Mouse (Mus musculus): ENCODE measurements around the gene Klhdc8a.

The Klhdc8a gene

DNA sequence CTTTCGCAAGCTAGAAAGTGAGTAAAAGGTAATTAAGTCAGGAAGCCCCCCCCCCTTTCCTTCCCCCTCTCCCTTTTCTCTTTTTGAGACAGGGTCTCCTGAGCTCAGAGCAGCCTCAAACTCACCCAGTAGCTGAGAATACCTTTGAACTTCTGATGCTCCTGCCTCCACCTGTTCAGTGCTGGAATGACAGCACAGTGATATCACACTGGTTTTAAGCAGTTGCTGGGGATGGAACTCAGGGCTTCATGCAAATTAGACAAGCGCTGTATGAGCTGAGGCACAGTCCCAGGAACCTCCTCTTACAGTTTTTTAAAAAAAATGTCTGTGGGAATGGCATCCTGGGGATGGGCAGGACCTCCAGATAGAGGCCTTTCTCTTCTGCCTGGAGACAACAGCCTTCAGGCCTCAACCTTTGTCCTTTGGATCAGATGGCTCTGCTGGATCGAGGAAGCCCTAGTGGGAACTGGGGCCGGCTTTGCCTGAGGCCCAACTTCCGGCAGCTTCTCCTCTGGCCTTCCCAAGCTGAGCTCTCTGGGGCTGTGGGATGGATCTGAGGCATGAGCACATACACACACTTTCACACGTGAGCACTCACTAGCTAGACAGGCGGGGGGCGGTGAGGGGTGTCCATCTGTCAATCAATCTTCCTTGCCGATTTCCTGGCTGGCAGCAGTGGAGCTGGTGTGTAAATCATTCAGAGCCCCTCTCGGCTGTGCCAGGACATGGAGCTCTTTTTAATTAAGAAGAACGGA lies 7.3 kb upstream of the Klhdc8a start:
- intact Hi-C loops (cut with DNase I) = no loop called here

DNA sequence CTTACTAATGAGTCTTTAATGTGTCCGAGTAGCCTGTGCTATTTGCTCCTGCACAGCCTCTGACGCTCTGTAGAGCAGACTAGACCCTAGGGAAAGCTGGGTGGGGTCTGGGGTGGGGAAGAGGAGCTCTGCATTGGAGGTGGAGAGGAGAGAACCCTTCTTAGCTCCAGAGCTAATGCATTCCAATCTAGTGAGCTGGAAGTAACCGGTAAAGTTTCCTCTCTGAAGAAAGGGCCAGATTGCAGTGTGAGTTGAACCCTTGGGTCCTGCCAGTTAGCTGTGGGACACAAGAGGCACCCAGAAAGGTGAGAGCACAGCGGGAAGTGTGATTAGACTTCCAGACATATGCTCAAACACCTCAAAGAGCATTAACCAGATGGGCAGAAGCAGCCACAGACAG lies 6.7 kb upstream of the Klhdc8a start:
- intact Hi-C loops (cut with DNase I) = no loop called here

DNA sequence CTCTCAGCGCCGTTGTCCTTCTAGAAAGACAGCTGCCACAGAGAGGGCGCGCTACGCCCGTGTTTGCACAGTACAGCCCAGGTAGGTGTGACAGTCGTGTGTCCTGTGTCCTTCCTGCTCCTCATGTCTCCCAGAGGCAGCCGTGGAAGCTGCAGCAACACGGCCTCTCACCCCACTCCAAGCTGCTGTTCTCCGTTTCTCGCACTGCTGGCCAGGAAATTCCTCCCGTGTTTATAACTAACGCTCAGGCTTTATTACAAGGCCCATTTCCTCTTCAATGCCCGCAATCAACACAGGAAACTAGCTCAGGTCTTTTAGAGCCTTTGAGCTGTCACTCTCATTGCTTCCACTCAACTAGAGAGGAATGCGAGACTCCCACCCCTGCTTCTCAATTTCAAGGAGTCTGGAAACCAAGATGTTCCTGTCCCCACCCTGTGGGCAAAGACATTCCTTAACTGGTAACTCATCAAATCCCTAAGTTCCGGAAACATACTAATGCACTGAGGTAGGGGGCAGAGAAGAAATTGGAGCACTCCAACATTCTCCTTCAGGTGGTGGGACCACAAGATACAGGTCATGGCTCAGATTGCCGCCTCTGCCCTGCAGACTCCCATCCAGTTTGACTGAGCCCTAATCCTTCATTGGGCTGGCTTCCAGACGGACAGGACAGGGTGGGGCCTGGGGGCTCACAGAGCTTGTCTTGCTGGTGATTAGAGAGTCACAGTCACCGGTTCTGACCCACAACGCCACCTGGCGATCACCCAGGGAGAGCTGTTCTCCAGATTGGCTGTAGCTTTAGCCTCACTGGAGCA lies 5.9 kb upstream of the Klhdc8a start:
- intact Hi-C loops (cut with DNase I) = no loop called here

DNA sequence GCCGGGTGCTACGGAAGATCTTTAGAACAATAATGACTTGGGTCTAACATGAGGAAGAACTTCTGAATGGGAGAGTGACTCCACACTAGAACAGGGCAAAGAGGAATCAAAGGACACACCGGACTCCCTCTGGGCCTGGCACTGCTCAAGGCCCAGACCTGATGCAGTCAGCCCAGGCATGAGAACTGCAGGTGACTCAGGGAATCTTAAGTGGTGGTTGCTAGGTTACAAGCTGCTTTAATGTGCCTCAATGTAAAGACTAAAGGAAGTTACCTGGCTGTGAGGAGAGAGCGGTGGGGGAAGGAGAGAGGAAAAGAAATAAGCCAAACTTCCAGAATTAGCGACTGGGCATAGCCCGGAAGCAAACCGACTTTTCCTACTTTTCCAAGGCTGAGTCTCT lies 2.9 kb upstream of the Klhdc8a start:
- intact Hi-C loops (cut with DNase I) = no loop called here

DNA sequence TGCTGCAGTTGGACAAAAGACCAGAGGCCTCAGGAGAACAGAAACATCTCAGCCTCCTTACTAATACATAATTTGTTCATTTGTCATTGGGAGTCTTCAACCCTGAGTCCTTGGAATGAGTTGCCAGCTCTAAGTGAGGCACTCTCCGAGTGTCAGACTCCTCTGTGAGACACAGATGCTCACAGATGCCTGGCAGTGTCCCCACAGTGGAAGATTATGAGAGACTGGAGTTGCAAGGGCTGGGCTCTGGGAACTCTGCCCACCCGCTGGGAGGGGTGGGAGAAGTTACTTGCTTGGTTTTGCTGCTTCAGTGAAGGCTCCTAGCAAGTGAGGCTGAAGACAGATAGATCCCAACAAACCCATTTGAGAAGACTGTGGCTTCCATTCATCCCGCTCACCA lies 2.4 kb upstream of the Klhdc8a start:
- intact Hi-C loops (cut with DNase I) = no loop called here

DNA sequence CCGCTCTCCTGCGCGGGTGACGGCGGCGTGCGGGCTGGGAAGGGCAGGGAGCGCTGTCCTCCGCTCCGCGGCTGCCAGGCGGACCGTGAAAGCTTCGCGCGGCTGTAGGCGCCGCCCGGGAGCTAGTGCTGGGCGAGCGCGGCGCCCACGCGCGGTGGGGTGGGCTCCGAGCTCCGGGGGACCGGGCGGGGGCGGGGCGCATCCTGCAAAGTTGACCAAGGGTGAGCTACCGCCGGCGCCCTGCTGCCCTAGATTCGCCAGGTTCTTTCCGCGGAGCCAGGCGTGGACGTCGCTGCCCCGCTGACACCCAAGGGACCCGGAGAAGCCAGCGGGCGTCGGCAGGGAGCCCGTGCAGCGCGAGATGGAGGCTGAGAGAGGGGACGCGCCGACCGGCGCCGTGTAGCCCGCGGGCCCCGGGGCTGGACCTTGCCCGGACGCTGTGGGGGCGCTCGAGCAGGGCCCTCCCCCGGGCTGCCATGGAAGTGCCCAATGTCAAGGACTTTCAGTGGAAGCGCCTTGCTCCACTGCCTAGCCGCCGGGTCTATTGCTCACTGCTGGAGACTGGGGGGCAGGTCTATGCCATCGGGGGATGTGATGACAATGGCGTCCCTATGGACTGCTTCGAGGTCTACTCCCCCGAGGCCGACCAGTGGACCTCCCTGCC lies 507 bp downstream of the Klhdc8a start:
- intact Hi-C loops (cut with DNase I) = no loop called here

DNA sequence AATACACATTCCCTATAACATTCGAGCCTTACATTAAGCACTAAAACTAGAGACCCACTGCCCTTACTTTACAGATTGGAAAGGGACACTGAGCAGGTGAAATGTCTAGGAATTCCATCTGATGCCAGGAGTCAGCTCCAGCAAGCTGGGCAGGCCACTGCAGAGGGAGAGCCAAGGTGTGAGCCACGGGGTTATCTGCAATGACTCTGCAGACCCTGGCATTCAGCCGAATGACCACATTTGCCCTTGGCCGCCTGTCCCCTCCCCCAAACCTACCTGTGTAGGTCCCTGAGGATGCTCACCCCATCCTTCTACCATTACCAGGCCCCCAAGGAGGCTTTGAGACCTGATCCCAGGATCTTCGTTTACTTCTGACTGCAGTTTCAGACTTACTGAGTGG lies 1.3 kb downstream of the Klhdc8a start:
- intact Hi-C loops (cut with DNase I) = no loop called here

DNA sequence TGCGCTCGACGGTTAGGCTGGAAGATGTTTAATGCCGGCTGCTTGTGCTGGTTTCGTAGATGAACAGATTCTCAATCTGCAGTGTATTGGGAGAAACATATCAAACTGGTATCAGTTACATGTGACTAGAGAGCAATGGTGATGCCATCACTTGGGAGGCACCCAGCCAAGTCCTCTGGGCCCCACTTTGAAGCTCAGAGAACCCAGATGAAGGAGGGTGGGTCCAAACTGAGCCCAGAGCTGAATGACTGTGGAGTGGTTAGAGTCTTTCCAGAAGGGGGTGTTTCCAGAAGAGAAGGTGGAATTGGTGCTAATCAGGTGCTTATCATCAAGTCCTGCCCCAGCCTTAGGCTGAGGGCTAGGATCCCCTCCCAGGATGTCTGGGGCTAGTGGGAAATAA lies 2.8 kb downstream of the Klhdc8a start:
- intact Hi-C loops (cut with DNase I) = no loop called here

DNA sequence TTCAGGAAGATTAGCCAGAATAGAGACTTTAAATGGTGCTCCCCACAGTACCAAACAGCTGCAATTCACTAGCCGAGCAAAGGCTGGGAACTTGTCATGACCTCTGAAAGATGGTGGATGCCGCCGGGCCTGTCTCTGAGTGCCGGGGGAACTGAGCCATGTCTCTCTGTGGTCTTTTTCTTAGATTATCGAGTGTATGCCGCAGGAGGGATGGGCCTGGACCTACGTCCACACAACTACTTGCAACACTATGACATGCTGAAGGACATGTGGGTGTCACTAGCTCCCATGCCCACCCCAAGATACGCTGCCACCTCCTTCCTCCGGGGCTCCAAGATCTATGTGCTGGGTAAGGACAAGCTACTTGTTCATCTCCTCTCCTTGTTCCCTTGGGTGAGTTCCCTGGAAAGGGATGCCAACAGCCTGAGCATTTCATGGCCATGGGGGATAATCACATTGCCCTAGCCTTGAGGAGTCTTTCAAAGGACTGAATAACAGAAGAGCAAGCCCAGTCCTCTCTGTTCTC lies 4.0 kb downstream of the Klhdc8a start:
- intact Hi-C loops (cut with DNase I) = no loop called here

DNA sequence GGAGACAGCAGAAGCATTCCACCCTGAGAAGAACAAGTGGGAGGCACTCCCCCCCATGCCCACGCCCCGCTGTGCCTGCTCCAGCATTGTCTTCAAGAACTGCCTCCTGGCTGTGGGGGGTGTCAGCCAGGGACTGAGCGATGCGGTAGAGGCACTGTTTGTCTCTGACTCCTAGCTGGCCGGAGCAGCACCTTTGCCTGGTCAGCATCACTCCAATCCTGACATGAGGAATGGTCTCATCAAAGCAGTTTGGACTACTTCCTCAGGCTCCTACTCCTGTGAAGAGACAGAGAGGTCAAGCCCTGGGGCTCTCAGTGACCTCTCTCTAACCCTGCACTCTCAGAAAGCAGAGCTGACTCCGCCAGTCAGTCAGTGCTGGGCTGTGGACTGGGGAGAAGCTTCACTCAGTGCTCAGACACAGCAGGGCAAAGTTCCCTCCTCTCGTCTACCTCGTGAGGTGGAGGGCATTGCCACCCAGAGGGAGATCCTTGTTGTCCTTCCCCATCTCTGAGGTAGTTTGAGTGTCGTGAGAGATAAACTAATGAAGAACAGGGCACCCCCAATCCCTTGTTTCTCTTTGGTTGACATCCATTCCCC lies 6.3 kb downstream of the Klhdc8a start:
- intact Hi-C loops (cut with DNase I) = loop anchor here (5.0 kb wide), 1 partner anchor 147 kb away; no protein-coding TSS in a partner anchor

DNA sequence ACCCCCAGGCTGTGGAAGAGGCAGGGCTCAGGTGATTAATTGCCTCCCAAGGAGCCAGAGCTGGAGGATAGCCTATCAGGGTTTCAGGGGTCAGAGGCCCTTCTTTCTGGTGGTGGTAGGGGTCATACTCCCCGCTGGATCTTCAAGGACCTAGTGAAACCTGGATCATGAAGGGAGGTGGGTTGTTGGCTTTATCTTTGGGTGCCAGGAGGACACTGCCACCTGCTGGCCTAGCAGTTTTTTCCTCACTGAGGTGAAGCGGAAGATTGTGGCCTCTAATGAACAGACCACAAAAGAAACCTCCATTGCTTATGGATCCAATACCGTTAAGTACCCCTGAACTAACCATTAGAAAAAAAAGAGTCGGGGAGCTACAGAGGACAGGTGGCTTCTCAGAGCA lies 7.7 kb downstream of the Klhdc8a start:
- intact Hi-C loops (cut with DNase I) = loop anchor here (5.0 kb wide), 1 partner anchor 149 kb away; no protein-coding TSS in a partner anchor

DNA sequence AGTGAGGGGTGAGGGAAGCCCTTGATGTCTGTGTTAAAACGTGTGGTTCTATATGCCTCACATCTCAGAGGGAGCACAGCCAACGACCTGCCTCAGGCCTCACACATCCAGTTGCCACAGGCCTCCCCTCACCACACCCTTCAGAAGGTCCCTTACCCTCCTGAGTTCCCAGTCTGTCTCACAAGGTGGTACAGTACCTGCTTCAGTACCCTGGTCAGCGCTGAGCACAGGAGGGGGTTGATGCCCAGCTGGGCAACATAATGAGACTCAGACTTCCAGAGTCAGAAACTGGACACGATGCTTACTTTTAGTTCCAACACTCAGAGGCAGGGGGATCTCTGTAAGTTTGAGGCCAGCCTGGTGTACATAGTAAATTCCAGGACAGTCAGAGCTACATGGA lies 8.4 kb downstream of the Klhdc8a start:
- intact Hi-C loops (cut with DNase I) = loop anchor here (5.0 kb wide), 1 partner anchor 150 kb away; no protein-coding TSS in a partner anchor

DNA sequence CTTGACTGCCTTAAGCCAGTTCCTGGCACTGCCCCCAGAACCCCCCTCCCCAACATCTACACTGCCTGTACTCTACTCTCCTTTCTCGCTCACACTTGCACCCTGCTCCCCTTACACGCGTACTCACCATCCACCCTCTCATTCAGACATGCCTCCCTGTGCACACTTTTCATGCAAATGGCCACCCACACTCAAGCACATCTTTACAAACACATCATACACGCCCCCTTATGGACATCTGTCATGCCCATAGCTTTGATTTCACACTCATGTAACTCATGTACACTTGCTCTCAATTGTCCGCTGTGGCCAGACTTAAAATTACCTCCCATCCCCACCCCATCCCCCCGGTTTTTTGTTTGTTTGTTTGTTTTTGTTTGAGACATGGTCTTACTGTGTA lies 9.5 kb downstream of the Klhdc8a start:
- intact Hi-C loops (cut with DNase I) = loop anchor here (5.0 kb wide), 1 partner anchor 151 kb away; no protein-coding TSS in a partner anchor

DNA sequence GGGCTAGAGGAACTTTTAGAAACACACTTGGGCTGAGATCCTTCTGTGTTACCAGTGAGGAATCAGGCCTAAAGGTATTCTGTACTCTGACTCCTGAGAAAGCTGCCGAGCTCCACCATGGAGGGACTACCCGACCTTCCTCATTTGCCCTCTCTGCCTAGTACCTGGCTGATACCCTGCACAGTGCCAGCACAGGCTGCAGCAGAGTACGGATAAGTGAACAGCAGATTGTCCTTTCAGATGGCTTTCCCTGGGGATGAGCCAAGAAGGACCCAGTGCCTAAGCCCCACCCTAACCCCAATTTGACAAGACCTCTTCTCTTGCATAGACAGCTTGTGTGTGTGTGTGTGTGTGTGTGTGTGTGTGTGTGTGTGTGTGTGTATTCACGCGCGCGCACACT lies 10.2 kb downstream of the Klhdc8a start:
- intact Hi-C loops (cut with DNase I) = loop anchor here (5.0 kb wide), 1 partner anchor 151 kb away; no protein-coding TSS in a partner anchor

DNA sequence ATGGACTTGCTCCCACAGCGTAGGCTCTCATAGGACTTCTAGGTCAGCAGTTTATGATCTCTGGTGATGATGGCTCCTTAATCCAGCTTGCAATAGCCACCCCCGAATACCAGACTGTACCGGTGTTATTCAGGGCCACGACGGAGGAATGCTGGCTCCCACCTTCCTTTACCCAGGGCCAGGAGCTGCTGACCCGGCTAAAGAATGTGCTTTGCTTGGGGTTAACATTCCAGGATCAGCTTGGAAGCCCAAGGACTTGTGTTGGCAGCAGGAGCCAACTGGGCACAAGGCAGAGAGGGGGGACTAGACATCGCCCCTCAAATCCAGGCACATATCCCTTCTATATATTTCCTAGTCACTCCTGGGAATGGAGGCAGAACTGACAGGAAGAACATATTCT lies 12.3 kb downstream of the Klhdc8a start:
- intact Hi-C loops (cut with DNase I) = no loop called here

DNA sequence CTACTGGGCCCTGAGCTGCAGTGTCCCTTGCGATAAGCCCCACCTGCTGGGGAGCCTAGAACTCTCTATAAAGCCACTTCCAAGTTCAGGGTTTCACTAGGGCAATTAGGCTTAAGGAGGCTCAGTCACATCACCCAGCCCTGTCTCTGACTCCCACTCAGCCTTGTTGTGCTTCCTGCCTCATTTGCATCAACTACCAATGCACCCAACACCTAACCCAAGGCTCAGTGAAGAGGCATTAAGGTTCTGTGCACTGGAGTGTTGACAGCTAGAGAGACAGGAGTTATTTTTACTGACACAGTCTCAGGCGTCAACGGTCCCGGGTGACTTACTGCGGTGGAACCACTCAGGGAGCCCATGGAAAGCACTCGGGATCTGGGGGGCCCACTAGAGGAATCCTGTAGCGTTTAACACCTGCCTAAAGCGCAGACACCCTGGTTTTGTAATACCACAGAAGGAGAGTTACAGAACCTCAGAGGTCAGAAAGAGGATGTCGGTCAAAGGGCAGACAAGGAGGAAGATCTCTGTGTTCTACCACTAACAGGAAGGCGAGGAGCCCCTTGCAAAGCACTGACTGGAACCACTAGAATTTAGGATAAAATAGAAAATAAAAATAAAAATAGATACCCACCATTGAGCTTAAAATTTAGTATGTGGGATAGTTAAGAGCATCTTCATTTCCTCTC lies 12.9 kb downstream of the Klhdc8a start:
- intact Hi-C loops (cut with DNase I) = no loop called here

DNA sequence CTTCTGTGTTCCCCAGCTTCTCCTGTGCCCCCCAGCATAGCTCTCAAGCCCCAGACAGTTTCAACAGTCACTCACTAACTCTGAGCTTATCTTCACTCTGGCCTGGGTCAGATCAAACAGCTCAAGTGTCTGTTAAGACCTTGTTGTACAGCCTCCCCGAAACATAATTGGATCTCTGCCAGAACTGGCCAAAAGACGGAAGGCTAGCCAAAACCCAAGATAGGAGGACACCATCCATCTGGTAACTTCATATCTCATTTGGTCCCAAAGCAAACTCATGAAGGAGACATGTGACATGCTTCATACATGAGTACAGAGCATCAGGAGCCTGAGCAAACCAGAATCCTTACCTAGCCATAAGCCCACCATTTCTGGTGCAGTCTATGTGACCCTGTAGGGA lies 13.6 kb downstream of the Klhdc8a start:
- intact Hi-C loops (cut with DNase I) = loop anchor here (1.0 kb wide), 1 partner anchor 42 kb away; no protein-coding TSS in a partner anchor

DNA sequence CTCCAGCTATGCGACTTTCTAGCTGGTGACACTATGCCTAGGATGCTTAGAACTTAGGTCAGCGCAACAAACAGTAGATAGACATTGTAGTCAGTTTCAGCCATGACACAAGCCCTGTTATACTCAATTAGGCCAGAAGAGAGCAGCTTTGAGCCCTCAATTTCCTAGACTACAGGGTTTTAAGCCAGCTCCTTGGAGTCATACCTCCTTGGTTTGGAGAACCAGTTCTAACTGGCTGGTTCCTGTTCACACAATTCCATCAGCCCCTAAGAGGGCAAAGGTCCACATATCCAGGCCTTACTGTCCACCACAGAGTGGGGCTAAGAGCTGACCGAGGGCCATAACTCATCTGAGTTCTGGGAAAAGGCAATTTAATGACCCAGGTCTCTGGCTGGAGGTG lies 14.3 kb downstream of the Klhdc8a start:
- intact Hi-C loops (cut with DNase I) = loop anchor here (1.0 kb wide), 1 partner anchor 42 kb away; no protein-coding TSS in a partner anchor

DNA sequence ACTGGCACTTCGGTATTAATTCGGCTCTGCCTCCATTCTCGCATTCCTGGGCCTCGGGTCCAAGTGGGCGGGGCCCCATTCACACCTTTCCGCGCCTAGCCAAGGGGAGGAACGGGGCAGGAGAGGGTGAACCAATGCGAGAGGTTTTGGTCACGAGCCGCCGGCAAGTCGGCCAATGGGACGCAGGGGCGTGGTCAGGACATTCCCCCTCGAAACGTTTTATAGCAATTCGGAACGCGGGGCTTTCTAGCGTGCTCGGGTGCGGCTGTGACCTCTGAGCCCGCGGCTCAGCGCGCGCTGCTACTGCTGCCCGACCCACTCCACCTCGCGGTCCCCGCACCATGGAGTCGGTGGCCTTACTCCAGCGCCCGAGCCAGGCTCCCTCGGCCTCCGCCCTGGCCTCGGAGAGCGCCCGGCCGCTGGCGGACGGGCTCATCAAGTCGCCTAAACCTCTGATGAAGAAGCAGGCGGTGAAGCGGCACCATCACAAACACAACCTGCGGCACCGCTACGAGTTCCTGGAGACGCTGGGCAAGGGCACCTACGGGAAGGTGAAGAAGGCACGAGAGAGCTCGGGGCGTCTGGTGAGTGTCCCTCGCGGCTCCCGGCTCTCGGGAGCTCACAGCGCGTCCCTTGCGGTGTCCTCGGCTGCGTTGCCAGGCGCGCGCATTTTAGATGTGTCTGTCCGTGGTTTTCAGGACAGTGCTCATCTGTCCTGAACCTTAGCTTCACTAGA lies 17.6 kb downstream of the Klhdc8a start, which contains the start of gene Nuak2:
Nuak2 (plus strand) TSS at position 238 of the 736 bp plus-strand sequence.
- intact Hi-C loops (cut with DNase I) = no loop called here

DNA sequence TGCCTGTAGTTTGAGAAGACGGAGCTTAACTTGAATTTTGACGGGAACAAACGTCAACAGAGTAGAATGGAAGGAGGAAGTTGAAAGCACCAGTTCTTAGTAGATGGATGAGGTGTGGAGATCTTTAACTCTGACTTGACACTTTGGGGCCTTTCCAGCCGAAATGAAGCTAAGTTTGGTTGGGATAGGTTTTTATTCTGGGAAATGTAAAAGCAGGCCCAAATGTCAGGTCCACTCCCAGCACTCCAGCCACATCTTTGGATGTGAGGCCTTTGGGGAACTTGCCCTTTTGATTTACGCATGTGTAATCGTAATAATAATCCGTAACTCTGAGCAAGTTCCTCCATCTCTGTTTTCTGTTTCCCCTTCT lies 18.2 kb downstream of the Klhdc8a start:
- intact Hi-C loops (cut with DNase I) = no loop called here

Measured in adrenal gland (tissue).